Mouse (Mus musculus) embryonic facial prominence, embryonic 12.5 days (tissue): Measurements from ENCODE around the gene Gm10643. TPM values are rescaled to one million over a fixed set of nuclear protein-coding genes. Genes with fewer than 3 reads are reported as not detected.
A peak's percentile ranks its signal among the peaks of the same experiment; 100 is the strongest.

ENCODE experiments used
- ATAC-seq: fragments of 200-750 bp; cut with Nextera tagmentation; 2 replicates; pipeline ENCODE4 v1.8.0; 2017; ENCODE audit not compliant: insufficient number of reproducible peaks, insufficient read depth, low FRiP score, low TSS enrichment
- H3K27ac ChIP-seq: fragments of 300-500 bp; sonication (generic); 2 replicates; pipeline ENCODE4 v1.5.1; 2016; ENCODE audit warnings: mild to moderate bottlenecking
- H3K27me3 ChIP-seq: fragments of 300-500 bp; sonication (generic); 2 replicates; pipeline ENCODE4 v1.6.1; 2016; ENCODE audit warnings: mild to moderate bottlenecking, moderate library complexity
- H3K36me3 ChIP-seq: fragments of 300-500 bp; sonication (generic); 2 replicates; pipeline ENCODE4 v1.6.1; 2016; ENCODE audit warnings: mild to moderate bottlenecking
- H3K4me1 ChIP-seq: fragments of 300-500 bp; sonication (generic); 2 replicates; pipeline ENCODE4 v1.6.1; 2016
- H3K4me2 ChIP-seq: fragments of 300-500 bp; sonication (generic); replicated peaks from 2 replicates; pipeline ENCODE4 v1.6.1; 2016; ENCODE audit warnings: mild to moderate bottlenecking, moderate library complexity
- H3K4me3 ChIP-seq: fragments of 300-500 bp; sonication (generic); 2 replicates; pipeline ENCODE4 v1.5.1; 2016; ENCODE audit warnings: mild to moderate bottlenecking
- H3K9ac ChIP-seq: fragments of 300-500 bp; sonication (generic); 2 replicates; pipeline ENCODE4 v1.6.1; 2016; ENCODE audit warnings: mild to moderate bottlenecking, moderate library complexity
- H3K9me3 ChIP-seq: fragments of 300-500 bp; sonication (generic); 2 replicates; pipeline ENCODE4 v1.6.1; 2016; ENCODE audit warnings: mild to moderate bottlenecking, moderate library complexity
- WGBS: fragments of 180-500 bp; shearing (Covaris S2); methylation state at CpG from one replicate; pipeline ENCODE4 v1.1.7; 2016; 5-methylcytosine and 5-hydroxymethylcytosine counted together
- microRNA counts: library from miRNA; unstranded; fragments of <30 nt; microRNA quantifications from one replicate; lab custom pipeline; 2017
- microRNA-seq: library from miRNA; unstranded; fragments of <30 nt; microRNA quantifications from one replicate; pipeline ENCODE4, GENCODE M21; 2017
- polyA plus RNA-seq: library from polyadenylated mRNA; unstranded; fragments of >200 nt; fragmentation: Nextera tagmentation; extraction: Ambion mirVana; gene quantifications from 2 replicates; pipeline ENCODE4 v1.2.1, GENCODE M21; 2016

Gene Gm10643
- polyA plus RNA-seq, 1 experiment from 2014 or later: 2.0 TPM

DNA sequence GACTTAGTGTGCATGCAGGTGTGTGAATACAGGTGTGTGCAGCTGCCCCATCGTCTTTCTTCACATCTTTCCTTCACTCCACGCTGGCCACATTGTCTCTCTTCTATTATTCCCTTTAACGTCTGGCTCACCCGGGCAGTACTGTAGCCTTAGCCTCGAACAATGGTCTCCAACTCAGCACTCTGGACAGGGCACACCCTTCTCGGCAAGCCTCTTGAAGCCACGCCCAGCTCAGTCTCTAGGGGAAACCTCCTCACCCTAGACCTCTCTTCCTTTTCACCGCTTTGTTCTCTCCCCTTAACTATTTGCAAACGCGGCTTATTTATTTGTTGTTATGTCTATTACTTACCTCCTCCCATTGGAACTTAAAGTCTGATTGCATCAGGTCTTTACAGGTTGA, 37.5 kb downstream of the Gm10643 start:
- no peaks in the 10 kb centered on the region for H3K36me3 ChIP-seq
- H3K9me3 ChIP-seq: no peaks in the 10 kb centered on the region
- no peak for ATAC-seq
- no peak overlapping the region for H3K4me2 ChIP-seq
- 0 out of 2 replicates have a peak, but pooled peaks cover 15% of the 10 kb centered on the region for H3K4me1 ChIP-seq
- 13% methylated on average over 10 of the region's 10 CpGs for WGBS
- no peak overlapping the region for H3K27ac ChIP-seq
- no peak overlapping the region for H3K9ac ChIP-seq
- H3K4me3 ChIP-seq: no peak overlapping the region
- peaks cover 42% of the 10 kb centered on the region for H3K27me3 ChIP-seq

GRCm38 (mm10) chr8:84025863-84026262, 39.1 kb downstream of the Gm10643 start:
- peaks cover 55% of the 10 kb centered on the region for H3K27me3 ChIP-seq
- peak; percentile 78 for ATAC-seq
- H3K9me3 ChIP-seq: no peaks in the 10 kb centered on the region
- under 1% methylated on average over 41 of the region's 41 CpGs for whole genome bisulfite sequencing
- H3K27ac ChIP-seq: no peak overlapping the region
- H3K36me3 ChIP-seq: no peaks in the 10 kb centered on the region
- 0 out of 2 replicates have a peak, but pooled peaks cover 19% of the 10 kb centered on the region for H3K4me1 ChIP-seq
- peak overlapping the region; percentile 48 for H3K4me3 ChIP-seq
- peak overlapping the region; percentile 80 for H3K4me2 ChIP-seq
- H3K9ac ChIP-seq: peak overlapping the region; percentile 52

DNA sequence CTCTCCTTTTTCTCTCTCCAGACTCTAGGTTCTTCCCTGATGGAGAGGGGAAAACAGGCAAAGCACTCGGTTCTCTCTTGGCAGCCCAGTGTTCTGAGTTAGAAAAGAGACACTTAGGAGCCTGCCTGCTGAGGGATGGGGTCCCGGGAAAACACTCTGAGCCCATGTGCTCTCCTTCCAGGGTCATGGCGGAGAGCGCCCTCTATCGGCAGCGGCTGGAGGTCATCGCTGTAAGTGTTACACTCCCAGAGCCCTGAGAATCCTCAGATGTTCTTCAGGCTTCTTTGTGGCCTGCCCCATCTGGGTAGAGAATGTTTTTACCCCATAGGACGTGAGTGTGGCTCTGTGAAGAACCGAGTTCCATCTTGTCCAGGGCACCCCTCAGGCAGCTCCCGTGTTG, 40.8 kb downstream of the Gm10643 start:
- no peak for ATAC-seq
- Histone ChIP-seq H3K4me3 (no peak overlapping the region), H3K4me2 (no peak overlapping the region), H3K4me1 (0 out of 2 replicates have a peak, but pooled peaks cover 19% of the 10 kb centered on the region), H3K9me3 (no peaks in the 10 kb centered on the region), H3K36me3 (no peaks in the 10 kb centered on the region), H3K27me3 (peaks cover 66% of the 10 kb centered on the region), H3K9ac (no peak overlapping the region), H3K27ac (no peak overlapping the region)
- WGBS: 12% methylated on average over 10 of the region's 10 CpGs

- H3K27me3 ChIP-seq: peaks cover 65% of the 10 kb centered on the region
- WGBS: 57% methylated on average over 1 of the region's 1 CpGs
- no peak for ATAC-seq
- no peak overlapping the region for H3K27ac ChIP-seq
- no peak overlapping the region for H3K4me3 ChIP-seq
- H3K36me3 ChIP-seq: no peaks in the 10 kb centered on the region
- 0 out of 2 replicates have a peak, but pooled peaks cover 19% of the 10 kb centered on the region for H3K4me1 ChIP-seq
- H3K9ac ChIP-seq: no peak overlapping the region
- H3K9me3 ChIP-seq: no peaks in the 10 kb centered on the region
- no peak overlapping the region for H3K4me2 ChIP-seq
These were observed 41.3 kb downstream of the Gm10643 start for GRCm38 (mm10) chr8:84023631-84024030.

- Histone ChIP-seq H3K4me1 (0 out of 2 replicates have a peak, but pooled peaks cover 19% of the 10 kb centered on the region), H3K4me2 (no peak overlapping the region)
- no peak for ATAC-seq
These were observed 41.9 kb downstream of the Gm10643 start for GRCm38 (mm10) chr8:84023085-84023484.

DNA sequence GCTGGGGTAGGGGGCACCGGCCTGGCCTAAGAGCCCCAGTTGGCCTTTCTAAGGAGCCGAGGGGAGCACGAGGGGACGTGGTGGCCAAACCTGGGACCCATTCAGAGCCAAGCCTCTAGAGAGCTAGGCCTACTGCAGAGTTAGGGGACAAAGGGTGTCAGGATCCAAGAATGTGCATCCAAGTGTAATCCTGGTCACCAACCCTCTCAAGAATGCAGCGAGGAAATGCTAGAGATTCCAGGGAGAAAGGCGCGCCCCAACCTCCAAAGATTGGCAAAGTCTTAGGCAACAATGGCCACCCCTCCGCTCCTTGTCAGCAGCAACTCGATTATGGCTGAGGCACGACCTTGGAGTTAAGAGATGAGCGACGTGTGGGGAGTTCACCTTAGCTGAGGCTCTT, 43.4 kb downstream of the Gm10643 start:
- WGBS: 52% methylated on average over 12 of the region's 12 CpGs
- Histone ChIP-seq H3K4me3 (no peak overlapping the region), H3K9me3 (no peaks in the 10 kb centered on the region), H3K4me2 (no peak overlapping the region), H3K9ac (no peak overlapping the region), H3K4me1 (0 out of 2 replicates have a peak, but pooled peaks cover 19% of the 10 kb centered on the region), H3K36me3 (no peaks in the 10 kb centered on the region), H3K27me3 (peaks cover 48% of the 10 kb centered on the region), H3K27ac (no peak overlapping the region)
- no peak for ATAC-seq

More at GRCm38 (mm10) chr8:84023085-84023484, 41.9 kb downstream of the Gm10643 start:
- Histone ChIP-seq H3K9ac (no peak overlapping the region), H3K9me3 (no peaks in the 10 kb centered on the region), H3K36me3 (no peaks in the 10 kb centered on the region), H3K4me3 (no peak overlapping the region), H3K27ac (no peak overlapping the region), H3K27me3 (peaks cover 63% of the 10 kb centered on the region)
- WGBS: 27% methylated on average over 5 of the region's 5 CpGs

DNA sequence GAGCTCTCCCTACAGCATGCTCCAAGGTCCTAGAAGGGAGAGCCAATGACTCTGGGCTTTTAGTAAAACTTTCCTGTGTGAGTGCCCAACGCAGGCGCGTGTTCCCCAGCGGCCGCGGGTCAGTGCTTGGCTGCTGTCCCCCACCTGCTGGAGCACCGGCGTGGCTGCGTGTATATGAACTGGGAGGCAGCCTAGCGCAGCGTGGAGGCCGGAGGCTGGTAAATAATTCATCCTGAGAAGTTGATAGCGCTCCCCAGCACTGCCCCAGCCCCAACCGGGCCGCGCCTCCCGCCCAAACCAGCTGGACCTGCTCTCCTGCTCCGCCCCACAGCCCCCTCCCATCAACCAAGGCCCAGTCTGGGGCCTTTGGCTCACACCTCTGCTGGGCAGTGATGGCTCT, 43.8 kb downstream of the Gm10643 start, which contains the start of gene Palm3:
Gene Palm3, plus strand, starts transcription at position 376 of the 400 bp plus-strand sequence.
- peak within 1 kb of the TSS; percentile 25; the same call in 1 of the 2 replicates for H3K9ac ChIP-seq
- H3K36me3 ChIP-seq: no peaks in the 10 kb centered on the region
- H3K9me3 ChIP-seq: 0 out of 2 replicates have a peak, but pooled peaks cover 2% of the 10 kb centered on the region
- no peak within 1 kb of the TSS for H3K4me3 ChIP-seq
- no peak within 1 kb of the TSS for H3K27ac ChIP-seq
- no peak for ATAC-seq
- H3K27me3 ChIP-seq: peaks cover 43% of the 10 kb centered on the region
- 10% methylated on average over 18 of the region's 18 CpGs for WGBS
- 0 out of 2 replicates have a peak, but pooled peaks cover 17% of the 10 kb centered on the region for H3K4me1 ChIP-seq
- no peak within 1 kb of the TSS for H3K4me2 ChIP-seq

GRCm38 (mm10) chr8:84019738-84020137, 45.2 kb downstream of the Gm10643 start:
- H3K27me3 ChIP-seq: peaks cover 32% of the 10 kb centered on the region
- H3K9me3 ChIP-seq: 0 out of 2 replicates have a peak, but pooled peaks cover 4% of the 10 kb centered on the region
- no peak for ATAC-seq
- H3K36me3 ChIP-seq: no peaks in the 10 kb centered on the region
- no peak overlapping the region for H3K9ac ChIP-seq
- 84% methylated on average over 9 of the region's 9 CpGs for WGBS
- H3K4me2 ChIP-seq: no peak overlapping the region
- 0 out of 2 replicates have a peak, but pooled peaks cover 10% of the 10 kb centered on the region for H3K4me1 ChIP-seq
- no peak overlapping the region for H3K4me3 ChIP-seq
- H3K27ac ChIP-seq: 0 out of 2 replicates have a peak overlapping the region, but pooled peaks have one; percentile 6

- H3K36me3 ChIP-seq: no peaks in the 10 kb centered on the region
- no peak overlapping the region for H3K4me3 ChIP-seq
- ATAC-seq: no peak
- H3K9me3 ChIP-seq: 0 out of 2 replicates have a peak, but pooled peaks cover 4% of the 10 kb centered on the region
- H3K27me3 ChIP-seq: peaks cover 45% of the 10 kb centered on the region
- H3K27ac ChIP-seq: no peak overlapping the region
- 92% methylated on average over 5 of the region's 5 CpGs for WGBS
- peaks cover 14% of the 10 kb centered on the region for H3K4me1 ChIP-seq
- no peak overlapping the region for H3K9ac ChIP-seq
- H3K4me2 ChIP-seq: no peak overlapping the region
These were observed 49.1 kb downstream of the Gm10643 start for GRCm38 (mm10) chr8:84015833-84016232.

MicroRNAs encoded within 50 kb of the gene (microRNA counts, 519-probe panel; counts per million panel counts)
- 2,516 counts per million, percentile 69 among the panel's probes with 10 or more counts for microRNA mmu-miR-709 (lab: Ali Mortazavi, UCI)

Small RNAs within 50 kb of the gene (microRNA-seq; reads per million reads assigned to microRNA genes)
- gene Mir709: not detected

Other genes with a start within 250 kb of the Gm10643 start
- gene Adgrl1, start 165.0 kb downstream of the Gm10643 start, polyA plus RNA-seq: 36.7 TPM in 2 replicates
- gene Gm10644, start 109.9 kb downstream of the Gm10643 start, polyA plus RNA-seq: 0.47 and 0.79 TPM in 2 replicates
- gene Asf1b, start 109.6 kb downstream of the Gm10643 start, polyA plus RNA-seq: 54.4 and 55.0 TPM in 2 replicates
- 191 and 206 TPM in 2 replicates for gene Prkaca, start 92.1 kb downstream of the Gm10643 start, polyA plus RNA-seq
- 11.6 and 14.1 TPM in 2 replicates for gene Samd1, start 67.5 kb downstream of the Gm10643 start, polyA plus RNA-seq
- gene 1700067K01Rik, start 63.6 kb downstream of the Gm10643 start, polyA plus RNA-seq: 1.9 and 2.0 TPM in 2 replicates
- gene 2210011C24Rik, start 53.0 kb downstream of the Gm10643 start, polyA plus RNA-seq: 0.28 TPM in 1 of 2 replicates, not detected in the other
- gene Palm3, start 43.7 kb downstream of the Gm10643 start, polyA plus RNA-seq: 9.0 and 9.4 TPM in 2 replicates
- 0.81 and 0.99 TPM in 2 replicates for gene Il27ra, start 22.5 kb downstream of the Gm10643 start, polyA plus RNA-seq
- not detected in 2 replicates for gene Rln3, start 20.1 kb downstream of the Gm10643 start, polyA plus RNA-seq
- 10.3 and 10.4 TPM in 2 replicates for gene Rfx1, start 1.7 kb upstream of the Gm10643 start, polyA plus RNA-seq
- 13.0 and 16.1 TPM in 2 replicates for gene Dcaf15, start 39.6 kb upstream of the Gm10643 start, polyA plus RNA-seq
- gene Podnl1, start 60.9 kb upstream of the Gm10643 start, polyA plus RNA-seq: 0.31 and 0.43 TPM in 2 replicates
- 27.5 and 29.2 TPM in 2 replicates for gene Cc2d1a, start 82.8 kb upstream of the Gm10643 start, polyA plus RNA-seq
- 2.0 and 2.4 TPM in 2 replicates for gene 4930432K21Rik, start 82.9 kb upstream of the Gm10643 start, polyA plus RNA-seq
- gene Nanos3, start 120.1 kb upstream of the Gm10643 start, polyA plus RNA-seq: 5.4 and 7.2 TPM in 2 replicates
- 32.4 and 32.9 TPM in 2 replicates for gene Zswim4, start 171.9 kb upstream of the Gm10643 start, polyA plus RNA-seq
- 322 and 341 TPM in 2 replicates for gene D8Ertd738e, start 184.6 kb upstream of the Gm10643 start, polyA plus RNA-seq
- gene Mri1, start 192.2 kb upstream of the Gm10643 start, polyA plus RNA-seq: 70.2 and 71.2 TPM in 2 replicates
- 18.1 and 24.5 TPM in 2 replicates for gene Ccdc130, start 205.2 kb upstream of the Gm10643 start, polyA plus RNA-seq